Mouse (Mus musculus): Measurements from ENCODE around the gene Mgat2. TPM values are rescaled to one million over a fixed set of nuclear protein-coding genes. Genes with fewer than 3 reads are reported as not detected.
"Not testable (repeated sequence)": the region's sequence is repeated elsewhere in the genome, so short reads cannot be mapped to it uniquely, and the experiment has no call there.

Mgat2 gene
- polyA plus RNA-seq, 1 experiment from 2014 or later = 61.4 TPM

- no peak overlapping the region for H3K4me2 ChIP-seq
- WGBS = 76% methylated on average over 4 of the region's 4 CpGs
- ATAC-seq (ENCODE audit: insufficient read depth) (no peak), DNase-seq (peak; percentile 33)
- H3K36me3 ChIP-seq (ENCODE audit: insufficient read depth) = peaks cover 28% of the 10 kb centered on the region
- no peak overlapping the region for H3K27ac ChIP-seq (ENCODE audit: low read depth)
- TF ChIP-seq CTCF (IDR thresholded peaks at IDR 0.05; ENCODE audit: low read depth) = no peak
- H3K9me3 ChIP-seq (ENCODE audit: low read depth, low read length) = no peaks in the 10 kb centered on the region
- no peak overlapping the region for H3K4me3 ChIP-seq (ENCODE audit: low read depth, low read length)
- no peaks in the 10 kb centered on the region for H3K4me1 ChIP-seq (ENCODE audit: insufficient read depth)
- no peaks in the 10 kb centered on the region for H3K27me3 ChIP-seq (ENCODE audit: insufficient read depth, low read length)
- H3K9ac ChIP-seq = no peak overlapping the region
These were observed 27.5 kb upstream of the Mgat2 start for GRCm38 (mm10) chr12:69156436-69156835.

DNA sequence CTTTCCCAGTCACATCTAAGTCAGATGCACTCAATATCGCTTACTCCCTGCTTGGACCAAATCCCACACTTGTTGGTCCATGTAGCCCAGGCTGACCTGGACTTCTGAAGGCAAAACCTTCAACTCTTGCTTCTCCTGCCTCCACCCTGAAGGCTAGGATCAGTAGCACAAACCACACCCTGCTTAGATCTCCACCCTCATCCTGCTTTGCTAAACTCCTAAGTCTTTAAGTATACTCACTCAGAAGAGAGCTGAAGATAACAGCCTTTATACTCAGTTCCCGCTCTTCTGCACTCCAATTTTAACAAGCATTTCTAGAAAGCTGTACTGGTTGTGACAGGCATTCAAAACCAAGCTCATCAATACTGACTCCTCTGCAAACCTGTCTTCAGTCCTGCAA is 26.9 kb upstream of the Mgat2 start:
- 95% methylated on average over 2 of the region's 2 CpGs for WGBS
- ATAC-seq (ENCODE audit: insufficient read depth) (no peak), DNase-seq (no peak)
- no peaks in the 10 kb centered on the region for H3K9me3 ChIP-seq (ENCODE audit: low read depth, low read length)
- H3K9ac ChIP-seq = no peak overlapping the region
- peak overlapping the region; percentile 86 for H3K4me2 ChIP-seq
- H3K27me3 ChIP-seq (ENCODE audit: insufficient read depth, low read length) = no peaks in the 10 kb centered on the region
- TF ChIP-seq CTCF (IDR thresholded peaks at IDR 0.05; ENCODE audit: low read depth) = no peak
- 0 out of 2 replicates have a peak overlapping the region, but pooled peaks have one; percentile 74 for H3K4me3 ChIP-seq (ENCODE audit: low read depth, low read length)
- H3K36me3 ChIP-seq (ENCODE audit: insufficient read depth) = peaks cover 28% of the 10 kb centered on the region
- no peak overlapping the region for H3K27ac ChIP-seq (ENCODE audit: low read depth)
- H3K4me1 ChIP-seq (ENCODE audit: insufficient read depth) = no peaks in the 10 kb centered on the region

- peak; percentile 43 for DNase-seq
- WGBS = under 1% methylated on average over 19 of the region's 19 CpGs
- Histone ChIP-seq H3K36me3 (ENCODE audit: insufficient read depth) (peaks cover 28% of the 10 kb centered on the region), H3K4me3 (ENCODE audit: low read depth, low read length) (peak overlapping the region; percentile 74), H3K9ac (peak overlapping the region; percentile 89), H3K27ac (ENCODE audit: low read depth) (peak overlapping the region; percentile 96), H3K27me3 (ENCODE audit: insufficient read depth, low read length) (no peaks in the 10 kb centered on the region), H3K4me2 (peak overlapping the region; percentile 86), H3K4me1 (ENCODE audit: insufficient read depth) (no peaks in the 10 kb centered on the region), H3K9me3 (ENCODE audit: low read depth, low read length) (no peaks in the 10 kb centered on the region)
- TF ChIP-seq CTCF (IDR thresholded peaks at IDR 0.05; ENCODE audit: low read depth) = no peak
- no peak for ATAC-seq (ENCODE audit: insufficient read depth)
These were observed 25.6 kb upstream of the Mgat2 start for GRCm38 (mm10) chr12:69158366-69158764.

GRCm38 (mm10) chr12:69158765-69159577 is 25.0 kb upstream of the Mgat2 start, which contains the start of gene Rps29:
Gene Rps29 (minus strand): TSS chr12:69159186.
- WGBS = under 1% methylated on average over 58 of the region's 68 CpGs
- H3K27me3 ChIP-seq (ENCODE audit: insufficient read depth, low read length); H3K9me3 ChIP-seq (ENCODE audit: low read depth, low read length); H3K4me1 ChIP-seq (ENCODE audit: insufficient read depth): not testable (repeated sequence)
- Histone ChIP-seq H3K4me2 (peak within 1 kb of the TSS; percentile 86), H3K27ac (ENCODE audit: low read depth) (peak within 1 kb of the TSS; percentile 96), H3K36me3 (ENCODE audit: insufficient read depth) (peaks cover 28% of the 10 kb centered on the region), H3K4me3 (ENCODE audit: low read depth, low read length) (peak within 1 kb of the TSS; percentile 74), H3K9ac (peak within 1 kb of the TSS; percentile 89)
- ATAC-seq (ENCODE audit: insufficient read depth) (peak; percentile 99), DNase-seq (peak; percentile 100)

DNA sequence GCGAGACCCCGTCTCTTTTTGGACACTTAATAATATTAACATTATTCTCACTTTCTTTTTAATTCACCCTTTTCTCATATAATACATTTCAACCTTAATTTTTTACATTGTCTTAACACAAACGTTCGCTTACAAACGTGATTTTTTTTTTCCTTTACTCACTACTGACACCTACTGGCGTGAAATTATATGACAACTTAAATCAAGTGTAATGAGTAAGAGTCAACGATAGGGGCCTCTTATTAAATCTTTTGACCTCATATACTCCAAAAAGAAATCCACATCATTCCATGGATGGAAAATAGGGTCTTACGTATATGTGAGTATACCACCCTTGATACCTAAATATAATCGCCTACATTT is 24.4 kb upstream of the Mgat2 start:
- Histone ChIP-seq H3K36me3 (ENCODE audit: insufficient read depth) (peaks cover 28% of the 10 kb centered on the region), H3K9me3 (ENCODE audit: low read depth, low read length) (no peaks in the 10 kb centered on the region), H3K27me3 (ENCODE audit: insufficient read depth, low read length) (no peaks in the 10 kb centered on the region), H3K27ac (ENCODE audit: low read depth) (no peak overlapping the region), H3K4me1 (ENCODE audit: insufficient read depth) (no peaks in the 10 kb centered on the region), H3K9ac (no peak overlapping the region), H3K4me2 (peak overlapping the region; percentile 45), H3K4me3 (ENCODE audit: low read depth, low read length) (peak overlapping the region; percentile 74)
- DNase-seq = peak; percentile 91
- ATAC-seq (ENCODE audit: insufficient read depth) = no peak
- WGBS = 5% methylated on average over 9 of the region's 9 CpGs
- TF ChIP-seq CTCF (IDR thresholded peaks at IDR 0.05; ENCODE audit: low read depth) = peak; percentile 78

DNA sequence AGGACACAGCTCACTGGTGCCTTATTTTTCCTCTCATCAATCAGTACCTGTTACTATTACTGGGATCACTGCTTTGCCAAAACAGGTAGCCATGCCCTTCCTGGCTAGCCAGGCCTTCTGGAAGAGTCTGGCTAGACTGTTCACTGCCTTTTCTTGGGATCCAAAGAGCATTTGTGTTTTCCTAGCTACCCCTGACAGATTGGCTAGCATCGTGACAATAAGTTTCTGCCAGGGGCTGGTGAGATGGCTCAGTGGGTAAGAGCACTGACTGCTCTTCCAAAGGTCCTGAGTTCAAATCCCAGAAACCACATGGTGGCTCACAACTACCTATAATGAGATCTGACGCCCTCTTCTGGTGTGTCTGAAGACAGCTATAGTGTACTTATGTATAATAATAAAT is 23.3 kb upstream of the Mgat2 start:
- not testable (repeated sequence) for H3K27me3 ChIP-seq (ENCODE audit: insufficient read depth, low read length); H3K4me3 ChIP-seq (ENCODE audit: low read depth, low read length); H3K9me3 ChIP-seq (ENCODE audit: low read depth, low read length); H3K4me1 ChIP-seq (ENCODE audit: insufficient read depth); DNase-seq; H3K9ac ChIP-seq; H3K27ac ChIP-seq (ENCODE audit: low read depth); H3K4me2 ChIP-seq; ATAC-seq (ENCODE audit: insufficient read depth)
- WGBS = 69% methylated on average over 2 of the region's 2 CpGs
- peaks cover 23% of the 10 kb centered on the region for H3K36me3 ChIP-seq (ENCODE audit: insufficient read depth)

DNA sequence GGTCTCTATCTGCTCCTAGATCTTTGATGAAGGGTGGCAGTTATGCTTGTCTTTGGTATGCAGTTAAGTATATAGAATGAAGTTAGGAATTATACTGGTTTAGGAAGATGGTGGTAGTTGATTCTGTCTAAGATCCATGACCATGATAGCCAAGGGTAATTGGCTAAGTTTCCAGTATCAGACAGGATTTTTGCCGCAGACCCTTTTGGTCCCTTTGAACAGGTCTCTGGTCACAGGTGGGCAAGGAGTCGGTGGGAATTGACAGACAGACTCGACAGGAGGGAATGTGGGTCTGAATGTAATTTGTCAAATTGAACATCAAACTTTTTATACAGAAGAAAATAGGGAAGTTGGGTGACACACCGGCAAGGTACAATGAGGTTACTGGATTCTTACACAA is 20.4 kb upstream of the Mgat2 start:
- not testable (repeated sequence) for H3K9ac ChIP-seq; DNase-seq; H3K4me3 ChIP-seq (ENCODE audit: low read depth, low read length); H3K27ac ChIP-seq (ENCODE audit: low read depth); H3K27me3 ChIP-seq (ENCODE audit: insufficient read depth, low read length); H3K36me3 ChIP-seq (ENCODE audit: insufficient read depth); H3K4me2 ChIP-seq; ATAC-seq (ENCODE audit: insufficient read depth); H3K9me3 ChIP-seq (ENCODE audit: low read depth, low read length); H3K4me1 ChIP-seq (ENCODE audit: insufficient read depth)
- 84% methylated on average over 4 of the region's 4 CpGs for WGBS

Data from lung, embryonic 14.5 days (tissue).